Mouse (Mus musculus): ENCODE measurements around the gene Fam118b. TPM values are rescaled to one million over a fixed set of nuclear protein-coding genes. Genes with fewer than 3 reads are reported as not detected.

The Fam118b gene
- polyA plus RNA-seq, 1 experiment from 2014 or later, result 9.9 TPM

DNA sequence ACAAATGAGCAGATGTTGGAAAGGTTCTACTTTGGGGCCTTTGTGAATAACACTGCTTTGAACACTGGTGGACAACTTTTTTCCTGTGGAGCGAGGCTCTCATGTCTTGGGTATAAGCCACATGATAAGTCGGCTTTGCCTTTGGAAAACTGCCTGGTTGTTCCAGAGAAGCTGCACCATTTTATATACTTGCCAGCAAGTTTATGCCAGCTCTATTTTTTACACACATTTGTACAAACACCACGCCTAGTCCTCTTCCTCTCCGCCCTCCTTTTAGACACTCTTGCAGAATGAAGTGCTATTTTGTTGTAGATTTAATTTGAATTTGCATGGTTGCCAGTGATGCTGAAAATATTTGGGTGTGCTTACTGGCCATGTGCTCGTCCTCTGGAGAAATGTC lies 25.9 kb upstream of the Fam118b start:
- Histone ChIP-seq H3K36me3 (ENCODE audit: control insufficient read depth, insufficient read depth) (no peaks in the 10 kb centered on the region), H3K9me3 (replicated peaks; ENCODE audit: control insufficient read depth, low read length) (no peaks in the 10 kb centered on the region), H3K4me1 (ENCODE audit: control insufficient read depth, low read depth, low read length) (no peaks in the 10 kb centered on the region; the same call in 1 of the 2 replicates), H3K27me3 (ENCODE audit: control insufficient read depth, insufficient read depth, low read depth, low read length) (no peaks in the 10 kb centered on the region), H3K9ac (ENCODE audit: low read depth, low read length) (no peak overlapping the region), H3K4me3 (ENCODE audit: low read depth, low read length) (no peak overlapping the region), H3K27ac (ENCODE audit: low read length) (no peak overlapping the region), H3K4me2 (ENCODE audit: low read depth, low read length) (no peak overlapping the region)
- no peak for ATAC-seq (ENCODE audit: low read depth)
- WGBS (ENCODE audit: insufficient replicate concordance), result 56% methylated on average over 5 of the region's 5 CpGs

DNA sequence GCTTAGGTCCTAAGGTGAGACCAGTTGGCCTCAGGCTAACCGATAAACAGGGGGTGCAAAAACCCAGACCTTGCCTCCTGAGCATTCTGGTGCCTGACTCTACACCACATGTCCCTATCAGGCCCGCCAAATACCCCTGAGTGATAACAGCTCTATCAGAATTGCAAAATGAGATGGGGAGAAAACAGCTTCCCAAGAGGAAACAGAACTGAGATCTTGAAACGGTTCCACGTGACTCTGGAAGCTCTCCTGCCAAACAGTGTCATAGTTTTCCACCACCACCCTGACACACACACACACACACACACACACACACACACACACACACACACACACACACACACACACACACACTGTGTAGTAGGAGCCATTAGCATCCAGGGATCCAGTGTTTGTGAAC lies 23.3 kb upstream of the Fam118b start:
- Histone ChIP-seq H3K27ac (ENCODE audit: low read length) (no peak overlapping the region), H3K4me1 (ENCODE audit: control insufficient read depth, low read depth, low read length) (no peaks in the 10 kb centered on the region; the same call in 1 of the 2 replicates), H3K27me3 (ENCODE audit: control insufficient read depth, insufficient read depth, low read depth, low read length) (no peaks in the 10 kb centered on the region), H3K36me3 (ENCODE audit: control insufficient read depth, insufficient read depth) (no peaks in the 10 kb centered on the region), H3K9ac (ENCODE audit: low read depth, low read length) (no peak overlapping the region), H3K4me3 (ENCODE audit: low read depth, low read length) (no peak overlapping the region), H3K4me2 (ENCODE audit: low read depth, low read length) (no peak overlapping the region), H3K9me3 (replicated peaks; ENCODE audit: control insufficient read depth, low read length) (no peaks in the 10 kb centered on the region)
- WGBS (ENCODE audit: insufficient replicate concordance), result 30% methylated on average over 4 of the region's 4 CpGs
- no peak for ATAC-seq (ENCODE audit: low read depth)

DNA sequence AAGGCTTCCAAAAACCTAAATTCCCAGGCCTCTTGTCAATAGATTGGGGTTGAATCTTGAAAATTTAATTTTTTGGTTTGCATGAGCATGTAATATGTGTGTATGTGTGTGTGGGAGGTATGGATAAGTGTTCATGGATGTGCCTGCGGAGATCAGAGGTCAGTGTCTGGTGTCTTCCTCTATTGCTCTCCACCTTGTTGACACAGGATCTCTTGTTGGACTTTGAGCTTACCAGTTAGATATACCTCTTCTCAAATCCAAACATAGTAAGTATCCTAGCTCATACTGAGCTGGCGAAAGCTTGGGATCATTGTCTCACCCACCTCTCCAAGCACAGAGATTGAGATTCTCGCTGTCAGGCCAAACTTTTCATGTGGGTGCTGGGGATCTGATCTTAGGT lies 22.8 kb upstream of the Fam118b start:
- Histone ChIP-seq H3K27ac (ENCODE audit: low read length) (no peak overlapping the region), H3K9ac (ENCODE audit: low read depth, low read length) (no peak overlapping the region), H3K4me1 (ENCODE audit: control insufficient read depth, low read depth, low read length) (no peaks in the 10 kb centered on the region; the same call in 1 of the 2 replicates), H3K9me3 (replicated peaks; ENCODE audit: control insufficient read depth, low read length) (no peaks in the 10 kb centered on the region), H3K4me2 (ENCODE audit: low read depth, low read length) (no peak overlapping the region), H3K27me3 (ENCODE audit: control insufficient read depth, insufficient read depth, low read depth, low read length) (no peaks in the 10 kb centered on the region), H3K36me3 (ENCODE audit: control insufficient read depth, insufficient read depth) (no peaks in the 10 kb centered on the region), H3K4me3 (ENCODE audit: low read depth, low read length) (no peak overlapping the region)
- 72% methylated on average over 3 of the region's 3 CpGs for WGBS (ENCODE audit: insufficient replicate concordance)
- ATAC-seq (ENCODE audit: low read depth), result no peak

DNA sequence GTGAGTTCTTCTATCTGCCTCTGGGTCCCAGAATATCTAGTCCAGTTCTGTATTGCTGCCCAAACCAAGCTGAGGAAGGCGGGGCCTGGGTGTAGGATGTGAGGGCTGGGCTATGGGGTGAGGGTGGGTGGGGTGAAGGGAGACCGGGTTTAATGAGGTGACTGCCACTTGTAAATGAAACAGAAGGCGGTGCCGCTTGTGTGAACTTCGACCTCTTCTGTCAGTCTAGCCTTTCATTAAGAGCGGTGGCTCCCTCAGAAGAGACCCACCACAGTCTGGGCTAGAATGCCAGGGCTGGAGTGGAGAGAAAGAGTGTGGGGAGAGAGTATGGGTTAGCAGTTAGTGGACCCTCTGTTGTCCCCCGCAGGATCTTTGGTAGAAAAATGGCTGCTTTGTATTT lies 22.4 kb upstream of the Fam118b start:
- ATAC-seq (ENCODE audit: low read depth), result no peak
- H3K9ac ChIP-seq (ENCODE audit: low read depth, low read length), result no peak overlapping the region
- no peak overlapping the region for H3K4me2 ChIP-seq (ENCODE audit: low read depth, low read length)
- no peak overlapping the region for H3K27ac ChIP-seq (ENCODE audit: low read length)
- 46% methylated on average over 7 of the region's 7 CpGs for WGBS (ENCODE audit: insufficient replicate concordance)
- H3K4me1 ChIP-seq (ENCODE audit: control insufficient read depth, low read depth, low read length), result no peaks in the 10 kb centered on the region; the same call in 1 of the 2 replicates
- no peak overlapping the region for H3K4me3 ChIP-seq (ENCODE audit: low read depth, low read length)
- H3K27me3 ChIP-seq (ENCODE audit: control insufficient read depth, insufficient read depth, low read depth, low read length), result no peaks in the 10 kb centered on the region
- no peaks in the 10 kb centered on the region for H3K36me3 ChIP-seq (ENCODE audit: control insufficient read depth, insufficient read depth)
- H3K9me3 ChIP-seq (replicated peaks; ENCODE audit: control insufficient read depth, low read length), result no peaks in the 10 kb centered on the region

DNA sequence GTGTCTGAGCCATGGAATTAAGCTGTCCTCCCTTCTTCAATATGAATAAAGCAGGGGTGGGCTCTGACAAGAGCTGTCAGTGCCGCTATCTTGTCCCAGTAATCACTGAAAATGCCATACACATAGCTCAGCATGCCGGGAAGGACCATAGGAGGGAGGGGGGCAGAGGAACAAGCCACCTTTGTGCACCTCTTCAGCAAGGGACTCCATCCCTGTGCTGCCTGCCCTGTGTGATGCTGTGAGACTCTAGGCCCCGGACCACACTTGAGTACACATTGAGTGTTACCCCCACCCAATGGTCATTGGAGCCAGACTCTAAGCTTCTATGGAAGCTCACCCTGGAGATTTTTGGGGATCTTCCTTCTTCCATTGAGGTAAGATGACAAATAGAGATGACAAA lies 18.7 kb upstream of the Fam118b start:
- no peak for ATAC-seq (ENCODE audit: low read depth)
- Histone ChIP-seq H3K4me3 (ENCODE audit: low read depth, low read length) (no peak overlapping the region), H3K4me2 (ENCODE audit: low read depth, low read length) (no peak overlapping the region), H3K36me3 (ENCODE audit: control insufficient read depth, insufficient read depth) (no peaks in the 10 kb centered on the region), H3K27ac (ENCODE audit: low read length) (no peak overlapping the region), H3K27me3 (ENCODE audit: control insufficient read depth, insufficient read depth, low read depth, low read length) (no peaks in the 10 kb centered on the region), H3K9me3 (replicated peaks; ENCODE audit: control insufficient read depth, low read length) (no peaks in the 10 kb centered on the region), H3K9ac (ENCODE audit: low read depth, low read length) (no peak overlapping the region), H3K4me1 (ENCODE audit: control insufficient read depth, low read depth, low read length) (no peaks in the 10 kb centered on the region; the same call in 1 of the 2 replicates)
- WGBS (ENCODE audit: insufficient replicate concordance), result 66% methylated on average over 3 of the region's 3 CpGs

DNA sequence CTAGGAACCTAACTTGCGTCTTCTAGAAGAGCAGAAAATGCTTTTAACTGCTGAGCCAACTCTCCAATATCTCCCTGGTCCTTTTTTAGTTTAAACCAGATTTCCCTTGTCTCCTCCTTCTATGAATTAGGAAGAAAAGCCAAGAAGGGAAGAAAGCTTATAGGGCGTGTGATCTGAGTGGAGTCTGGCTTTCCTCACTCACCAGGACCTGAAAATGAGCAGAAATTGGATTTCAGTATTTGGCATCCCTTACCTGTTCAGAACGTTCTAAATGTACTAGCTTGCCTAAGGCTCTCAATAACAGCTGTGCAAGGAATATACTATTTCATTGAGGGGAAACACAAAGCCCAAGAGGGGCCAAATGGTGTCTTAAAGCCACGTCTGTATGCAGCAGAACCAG lies 16.7 kb upstream of the Fam118b start:
- Histone ChIP-seq H3K9ac (ENCODE audit: low read depth, low read length) (no peak overlapping the region), H3K4me1 (ENCODE audit: control insufficient read depth, low read depth, low read length) (no peaks in the 10 kb centered on the region), H3K36me3 (ENCODE audit: control insufficient read depth, insufficient read depth) (no peaks in the 10 kb centered on the region), H3K4me2 (ENCODE audit: low read depth, low read length) (no peak overlapping the region), H3K9me3 (replicated peaks; ENCODE audit: control insufficient read depth, low read length) (no peaks in the 10 kb centered on the region), H3K27ac (ENCODE audit: low read length) (no peak overlapping the region), H3K4me3 (ENCODE audit: low read depth, low read length) (no peak overlapping the region), H3K27me3 (ENCODE audit: control insufficient read depth, insufficient read depth, low read depth, low read length) (no peaks in the 10 kb centered on the region)
- no peak for ATAC-seq (ENCODE audit: low read depth)
- 49% methylated on average over 4 of the region's 4 CpGs for WGBS (ENCODE audit: insufficient replicate concordance)

DNA sequence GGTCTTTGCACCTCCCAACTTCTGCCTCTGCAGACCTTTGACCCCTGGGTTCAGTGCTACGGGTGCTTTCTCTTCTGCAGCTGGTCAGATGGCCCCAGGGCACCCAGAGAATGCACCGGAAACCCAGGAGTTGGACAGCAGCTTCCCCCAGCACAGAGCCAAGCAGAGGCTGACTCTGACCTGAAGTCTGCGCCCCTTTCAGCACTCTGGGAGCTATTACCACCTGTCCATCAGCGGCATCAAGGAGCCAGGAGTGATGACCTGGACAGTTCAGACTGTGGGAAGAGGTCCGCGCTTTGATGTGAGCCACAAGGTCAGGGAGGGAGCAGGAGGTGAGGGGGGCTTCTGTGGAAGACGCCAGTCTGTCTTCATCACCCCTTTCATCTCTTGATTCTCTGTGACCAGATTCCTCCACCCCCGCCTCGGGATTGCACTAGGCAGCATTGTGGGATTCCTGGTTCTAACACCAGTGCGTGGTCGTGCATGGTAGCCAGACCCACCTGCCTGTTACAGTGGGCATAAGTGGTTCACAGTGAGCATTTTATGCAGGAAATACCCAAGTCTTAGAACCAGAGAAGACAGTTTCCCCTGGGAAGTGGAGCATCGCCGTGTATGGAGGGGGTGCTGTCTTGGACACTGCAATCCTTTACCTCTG lies 15.9 kb upstream of the Fam118b start:
- no peak for ATAC-seq (ENCODE audit: low read depth)

DNA sequence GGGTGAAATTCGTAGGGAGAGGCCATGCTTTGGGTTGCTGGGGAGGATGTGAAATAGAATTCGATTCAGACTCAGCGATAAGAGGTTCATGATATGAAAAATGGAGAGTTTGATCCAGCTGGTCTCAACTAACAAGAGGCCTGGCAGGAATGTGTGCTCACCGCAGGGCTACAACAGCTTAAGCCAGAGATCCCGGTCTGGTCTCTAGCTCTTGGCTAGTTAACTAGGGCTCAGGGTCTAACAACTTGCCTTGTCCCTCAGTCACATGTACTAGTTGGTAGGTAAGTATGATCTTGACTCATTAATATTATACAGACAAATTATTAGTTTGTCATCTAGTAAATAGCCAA lies 15.2 kb upstream of the Fam118b start:
- WGBS (ENCODE audit: insufficient replicate concordance), result 65% methylated on average over 5 of the region's 5 CpGs
- no peak for ATAC-seq (ENCODE audit: low read depth)

More for the DNA sequence above, 15.9 kb upstream of the Fam118b start:
- H3K27me3 ChIP-seq (ENCODE audit: control insufficient read depth, insufficient read depth, low read depth, low read length), result no peaks in the 10 kb centered on the region
- H3K4me3 ChIP-seq (ENCODE audit: low read depth, low read length), result no peak overlapping the region
- 69% methylated on average over 13 of the region's 13 CpGs for WGBS (ENCODE audit: insufficient replicate concordance)
- no peaks in the 10 kb centered on the region for H3K9me3 ChIP-seq (replicated peaks; ENCODE audit: control insufficient read depth, low read length)
- no peak overlapping the region for H3K4me2 ChIP-seq (ENCODE audit: low read depth, low read length)
- no peak overlapping the region for H3K9ac ChIP-seq (ENCODE audit: low read depth, low read length)
- no peak overlapping the region for H3K27ac ChIP-seq (ENCODE audit: low read length)
- H3K36me3 ChIP-seq (ENCODE audit: control insufficient read depth, insufficient read depth), result no peaks in the 10 kb centered on the region
- no peaks in the 10 kb centered on the region for H3K4me1 ChIP-seq (ENCODE audit: control insufficient read depth, low read depth, low read length)

DNA sequence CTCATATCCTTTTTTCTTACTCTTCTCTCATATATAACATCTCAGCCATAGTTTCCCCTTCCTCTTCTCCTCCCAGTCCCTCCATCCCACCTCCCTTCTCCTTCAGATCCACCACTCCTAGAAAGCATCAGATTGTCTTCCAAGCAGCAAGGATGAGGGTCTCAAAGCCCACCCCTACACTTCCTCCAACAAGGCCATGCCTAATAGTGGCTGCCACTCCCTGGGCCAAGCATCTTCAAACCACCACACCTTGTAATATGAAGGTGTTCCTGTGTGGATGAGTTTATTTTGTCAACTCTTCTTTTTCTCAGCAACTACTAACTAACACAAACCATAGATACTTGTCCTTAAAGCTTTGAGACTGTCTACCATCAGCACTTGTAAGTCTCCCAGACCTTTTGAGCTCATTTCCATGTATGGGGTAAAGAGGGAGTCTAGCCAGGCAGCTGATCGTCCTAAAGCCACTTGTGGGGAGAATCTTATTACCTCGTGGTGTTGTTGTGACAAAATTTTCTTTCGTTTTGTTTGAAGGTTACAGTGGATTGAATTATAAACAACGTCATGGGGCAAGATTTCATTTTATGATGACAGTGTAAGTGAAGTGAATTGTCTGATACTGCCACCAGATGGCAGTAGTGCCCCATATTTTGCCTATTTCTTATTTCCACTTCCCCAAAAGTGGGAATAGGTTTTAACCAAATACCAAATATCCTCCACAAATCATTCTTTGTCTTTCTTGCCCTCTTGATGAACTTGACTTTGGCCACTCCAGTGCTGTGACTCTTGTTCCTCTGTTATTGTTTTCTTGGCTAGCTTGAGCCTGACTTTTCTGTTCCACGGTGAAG lies 14.6 kb upstream of the Fam118b start:
- Histone ChIP-seq H3K9ac (ENCODE audit: low read depth, low read length) (no peak overlapping the region), H3K27ac (ENCODE audit: low read length) (no peak overlapping the region), H3K36me3 (ENCODE audit: control insufficient read depth, insufficient read depth) (no peaks in the 10 kb centered on the region), H3K4me3 (ENCODE audit: low read depth, low read length) (no peak overlapping the region), H3K4me2 (ENCODE audit: low read depth, low read length) (no peak overlapping the region), H3K9me3 (replicated peaks; ENCODE audit: control insufficient read depth, low read length) (no peaks in the 10 kb centered on the region), H3K27me3 (ENCODE audit: control insufficient read depth, insufficient read depth, low read depth, low read length) (no peaks in the 10 kb centered on the region), H3K4me1 (ENCODE audit: control insufficient read depth, low read depth, low read length) (no peaks in the 10 kb centered on the region)
- no peak for ATAC-seq (ENCODE audit: low read depth)
- WGBS (ENCODE audit: insufficient replicate concordance), result 21% methylated on average over 5 of the region's 5 CpGs

More for the DNA sequence above, 15.2 kb upstream of the Fam118b start:
- Histone ChIP-seq H3K9ac (ENCODE audit: low read depth, low read length) (no peak overlapping the region), H3K4me3 (ENCODE audit: low read depth, low read length) (no peak overlapping the region), H3K27me3 (ENCODE audit: control insufficient read depth, insufficient read depth, low read depth, low read length) (no peaks in the 10 kb centered on the region), H3K36me3 (ENCODE audit: control insufficient read depth, insufficient read depth) (no peaks in the 10 kb centered on the region), H3K9me3 (replicated peaks; ENCODE audit: control insufficient read depth, low read length) (no peaks in the 10 kb centered on the region), H3K27ac (ENCODE audit: low read length) (no peak overlapping the region), H3K4me2 (ENCODE audit: low read depth, low read length) (no peak overlapping the region), H3K4me1 (ENCODE audit: control insufficient read depth, low read depth, low read length) (no peaks in the 10 kb centered on the region)

All from liver, embryonic 16.5 days (tissue).